Mouse (Mus musculus): ENCODE measurements around the gene Sp3.

DNA sequence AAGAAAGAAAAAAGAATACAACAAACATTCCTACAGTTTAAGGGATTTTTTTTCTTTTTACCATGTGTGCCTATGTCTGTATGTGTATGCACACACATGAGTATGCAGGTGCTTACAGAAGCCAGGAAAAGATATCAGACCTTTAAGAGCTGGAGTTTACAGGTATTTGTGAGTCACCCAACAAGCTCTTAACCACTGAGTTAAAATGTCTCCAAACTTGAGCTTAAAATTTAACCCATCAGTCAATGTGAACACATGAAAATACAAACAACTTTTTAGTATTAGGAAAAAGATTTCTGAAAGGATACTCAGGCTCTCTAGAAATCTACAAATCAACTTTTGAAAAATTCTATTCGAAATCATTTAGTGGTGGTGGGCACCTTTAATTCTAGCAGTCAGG, 11.7 kb downstream of the Sp3 start:
- TF ChIP-seq CTCF (IDR thresholded peaks at IDR 0.05 in 2 of 3, conservative IDR thresholded peaks at IDR 0.05 in 1 of 3; ENCODE audit: control insufficient read depth in 1 of 3, insufficient read depth in 1 of 3, low read depth in 2 of 3, low read length in 3 of 3, poor library complexity in 1 of 3, severe bottlenecking in 1 of 3), result no peak
- no peak for TF ChIP-seq POLR2A (IDR thresholded peaks at IDR 0.05; ENCODE audit: control insufficient read depth in 1 of 2, insufficient read depth in 1 of 2, low read depth in 1 of 2, low read length in 2 of 2, poor library complexity in 1 of 2)
- TF ChIP-seq KAT2A (conservative IDR thresholded peaks at IDR 0.05; ENCODE audit: low read depth, low read length), result no peak
- no peak for TF ChIP-seq ETS1 (IDR thresholded peaks at IDR 0.05; ENCODE audit: low read depth, low read length)
- no peak for TF ChIP-seq ZMIZ1 (IDR thresholded peaks at IDR 0.05; ENCODE audit: low read depth, low read length)
- TF ChIP-seq CHD1 (IDR thresholded peaks at IDR 0.05; ENCODE audit: low read depth, low read length), result no peak
- no peak for TF ChIP-seq MEF2A (IDR thresholded peaks at IDR 0.05; ENCODE audit: extremely low read depth, insufficient replicate concordance, low read depth, low read length, poor library complexity, severe bottlenecking)
- no peak for TF ChIP-seq ZC3H11A (IDR thresholded peaks at IDR 0.05; ENCODE audit: low read depth, low read length)
- TF ChIP-seq ZKSCAN1 (IDR thresholded peaks at IDR 0.05; ENCODE audit: low read depth, low read length), result no peak
- TF ChIP-seq USF1 (IDR thresholded peaks at IDR 0.05; ENCODE audit: low read depth, low read length), result no peak
- TF ChIP-seq TBP (IDR thresholded peaks at IDR 0.05; ENCODE audit: low read depth, low read length), result no peak
- no peak for TF ChIP-seq NRF1 (IDR thresholded peaks at IDR 0.05; ENCODE audit: insufficient read depth, low read depth, low read length, poor library complexity, severe bottlenecking)
- TF ChIP-seq JUND (IDR thresholded peaks at IDR 0.05; ENCODE audit: low read depth, low read length), result no peak
- no peak for TF ChIP-seq MYC (IDR thresholded peaks at IDR 0.05; ENCODE audit: low read depth, low read length)
